Mouse (Mus musculus) cerebellum, adult 2 months (tissue): ENCODE measurements around the gene Rsph14.

Experiments
- CTCF ChIP-seq: fragments of 200-500 bp; IDR thresholded peaks from 2 replicates; pipeline ENCODE4 v1.5.1; 2011; ENCODE audit warnings: low read depth, mild to moderate bottlenecking, control low read depth, low read length, moderate library complexity, borderline replicate concordance; ENCODE audit not compliant: insufficient read depth
- POLR2A ChIP-seq: fragments of 200-500 bp; IDR thresholded peaks from 2 replicates; pipeline ENCODE4 v1.6.1; 2011; ENCODE audit warnings: low read length, control low read depth, borderline replicate concordance; ENCODE audit not compliant: insufficient read depth

GRCm38 (mm10) chr10:74981159-74981558, 51.2 kb downstream of the Rsph14 start:
- TF ChIP-seq CTCF (no peak), POLR2A (no peak)
